Mouse (Mus musculus): ENCODE data around the gene Il17rc. TPM values are rescaled to one million over a fixed set of nuclear protein-coding genes. Genes with fewer than 3 reads are reported as not detected.

Gene Il17rc
- polyA plus RNA-seq, 1 experiment from 2014 or later: 11.5 TPM

DNA sequence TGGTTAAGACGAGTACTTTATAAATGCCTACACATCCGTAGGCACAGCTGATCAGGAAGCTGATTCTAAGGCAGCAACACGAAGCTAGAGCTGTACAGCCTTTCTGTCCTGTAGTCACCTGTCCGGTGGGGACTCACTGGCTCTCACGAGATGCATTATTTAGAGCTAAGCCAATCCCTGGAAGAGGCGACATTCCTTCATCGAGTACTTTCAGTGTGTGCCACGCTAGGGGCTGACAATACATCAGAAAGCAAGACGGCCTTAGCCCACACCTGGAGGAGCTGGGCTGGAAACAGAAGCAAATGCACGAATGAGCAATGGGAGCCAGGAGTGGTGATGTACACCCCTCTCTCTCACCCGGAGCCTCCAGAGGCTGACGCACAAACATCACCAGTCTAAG is 34.1 kb upstream of the Il17rc start:
- Histone ChIP-seq H3K4me2 (no peak overlapping the region), H3K9ac (no peak overlapping the region), H3K36me3 (no peaks in the 10 kb centered on the region), H3K27me3 (no peaks in the 10 kb centered on the region), H3K27ac (no peak overlapping the region), H3K4me1 (replicated peaks) (0 out of 2 replicates have a peak, but pooled peaks cover under 1% of the 10 kb centered on the region), H3K9me3 (replicated peaks) (no peaks in the 10 kb centered on the region), H3K4me3 (no peak overlapping the region)
- ATAC-seq (replicated peaks; ENCODE audit: insufficient number of reproducible peaks, insufficient read depth, low FRiP score, low read depth): no peak
- 66% methylated on average over 12 of the region's 12 CpGs for WGBS

DNA sequence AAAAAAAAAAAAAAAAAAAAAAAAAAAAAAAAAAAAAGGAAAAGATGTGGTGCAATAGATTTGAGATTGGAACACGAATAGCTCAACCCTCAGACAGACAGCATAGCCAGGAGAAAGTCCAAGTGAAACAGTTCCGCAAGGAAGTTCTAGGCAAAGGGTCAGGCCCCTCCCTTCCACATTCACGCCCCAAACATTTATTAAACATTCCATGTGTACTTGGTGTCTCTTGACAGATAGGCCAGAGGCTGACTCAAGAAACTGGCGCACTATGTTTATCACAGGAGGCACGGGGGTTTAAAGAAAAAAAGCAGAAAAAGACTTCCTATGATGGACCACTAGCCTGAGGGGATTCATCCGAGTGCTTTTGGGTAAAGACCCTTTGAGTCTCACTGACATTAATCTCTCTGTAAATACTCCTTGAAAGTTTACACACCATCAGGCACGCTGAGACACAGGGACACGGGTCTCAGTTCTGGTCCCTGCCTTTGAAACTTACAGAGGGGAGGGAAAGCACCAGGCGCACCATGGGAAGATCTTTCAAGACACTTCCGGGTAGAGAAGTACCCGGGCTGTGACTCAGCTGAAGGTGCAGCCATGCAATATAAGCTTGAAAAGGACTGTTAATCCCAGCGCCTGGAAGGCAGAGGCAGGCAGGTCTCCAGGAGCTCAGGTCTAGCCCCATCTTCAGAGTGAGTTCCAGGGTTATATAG is 32.4 kb upstream of the Il17rc start:
- peaks cover 6% of the 10 kb centered on the region for H3K4me1 ChIP-seq (replicated peaks)
- H3K9me3 ChIP-seq (replicated peaks): no peaks in the 10 kb centered on the region
- no peak overlapping the region for H3K27ac ChIP-seq
- no peaks in the 10 kb centered on the region for H3K36me3 ChIP-seq
- H3K4me2 ChIP-seq: no peak overlapping the region
- 51% methylated on average over 12 of the region's 12 CpGs for WGBS
- H3K27me3 ChIP-seq: no peaks in the 10 kb centered on the region
- ATAC-seq (replicated peaks; ENCODE audit: insufficient number of reproducible peaks, insufficient read depth, low FRiP score, low read depth): no peak
- no peak overlapping the region for H3K4me3 ChIP-seq
- H3K9ac ChIP-seq: no peak overlapping the region

DNA sequence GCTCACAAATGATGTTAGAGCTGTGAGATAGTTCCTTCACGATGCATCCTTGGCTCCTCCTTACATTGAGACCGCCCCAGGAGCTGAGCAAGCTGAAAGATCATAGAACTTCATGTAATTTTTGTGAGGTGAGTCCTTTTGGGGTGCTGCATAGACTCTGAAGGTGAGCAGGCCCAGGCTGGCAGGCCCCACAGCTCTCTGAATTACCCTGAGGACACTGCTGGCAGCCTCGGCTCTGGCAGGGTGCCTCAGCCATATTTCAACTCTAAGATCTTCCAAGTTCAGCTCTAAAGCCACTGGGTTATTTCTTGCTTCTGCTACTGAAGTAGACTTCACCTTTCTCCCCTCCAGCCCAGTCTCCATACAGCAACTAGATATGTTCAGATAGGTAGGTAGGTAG is 30.5 kb upstream of the Il17rc start:
- no peak overlapping the region for H3K27ac ChIP-seq
- H3K36me3 ChIP-seq: 0 out of 2 replicates have a peak, but pooled peaks cover 3% of the 10 kb centered on the region
- no peak for ATAC-seq (replicated peaks; ENCODE audit: insufficient number of reproducible peaks, insufficient read depth, low FRiP score, low read depth)
- H3K4me3 ChIP-seq: no peak overlapping the region
- no peaks in the 10 kb centered on the region for H3K27me3 ChIP-seq
- H3K9ac ChIP-seq: no peak overlapping the region
- H3K9me3 ChIP-seq (replicated peaks): no peaks in the 10 kb centered on the region
- H3K4me1 ChIP-seq (replicated peaks): peaks cover 6% of the 10 kb centered on the region
- no peak overlapping the region for H3K4me2 ChIP-seq
- WGBS: 79% methylated on average over 3 of the region's 3 CpGs

DNA sequence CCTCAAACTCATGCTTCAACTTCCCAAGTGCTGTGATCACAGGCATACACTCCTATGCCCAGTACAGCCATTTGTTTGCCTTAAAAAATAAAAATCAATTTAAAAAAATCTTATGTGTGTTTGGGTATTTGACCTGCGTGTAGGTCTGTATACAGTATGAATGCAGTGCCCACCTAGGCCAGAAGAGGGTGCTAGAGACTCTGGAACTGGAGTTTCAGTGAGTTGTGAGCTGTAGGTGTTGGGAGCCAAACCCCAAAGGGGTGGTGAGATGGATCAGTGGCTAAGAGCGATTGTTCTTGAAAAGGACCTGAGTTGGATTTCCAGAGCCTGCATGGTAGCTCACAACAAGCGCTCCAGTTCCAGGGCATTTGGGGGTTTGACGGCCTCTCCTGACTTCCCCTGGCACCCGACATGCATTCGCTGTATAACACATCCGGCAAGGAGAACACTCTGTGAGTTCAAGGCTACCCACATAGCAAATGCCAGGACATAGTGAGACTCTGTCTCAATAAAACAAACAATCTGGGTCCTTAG is 30.0 kb upstream of the Il17rc start:
- H3K4me1 ChIP-seq (replicated peaks): peaks cover 6% of the 10 kb centered on the region
- H3K36me3 ChIP-seq: 0 out of 2 replicates have a peak, but pooled peaks cover 3% of the 10 kb centered on the region
- ATAC-seq (replicated peaks; ENCODE audit: insufficient number of reproducible peaks, insufficient read depth, low FRiP score, low read depth): no peak

DNA sequence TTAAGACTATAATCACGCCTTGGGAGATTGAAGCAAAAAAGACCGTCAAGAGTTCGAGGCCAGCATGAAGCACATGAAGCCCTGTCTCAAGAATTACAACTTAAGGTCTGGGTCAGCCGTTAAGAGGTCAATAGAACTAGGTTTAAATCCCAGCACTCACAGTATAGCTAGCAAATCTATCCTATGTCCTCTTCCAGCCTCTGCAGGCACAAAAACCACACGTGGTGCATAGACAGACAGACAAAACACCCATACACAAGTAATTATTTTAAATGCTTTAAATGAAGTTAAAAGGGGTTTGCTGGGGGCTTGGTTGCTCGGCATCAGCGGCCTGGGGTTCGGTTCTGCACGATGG is 29.2 kb upstream of the Il17rc start:
- Histone ChIP-seq H3K36me3 (peaks cover 5% of the 10 kb centered on the region; the same call in 1 of the 2 replicates), H3K27me3 (no peaks in the 10 kb centered on the region), H3K4me1 (replicated peaks) (peaks cover 6% of the 10 kb centered on the region), H3K27ac (peak overlapping the region; percentile 61), H3K9me3 (replicated peaks) (no peaks in the 10 kb centered on the region), H3K9ac (peak overlapping the region; percentile 95), H3K4me2 (peak overlapping the region; percentile 80), H3K4me3 (peak overlapping the region; percentile 96)
- 39% methylated on average over 9 of the region's 9 CpGs for WGBS
- no peak for ATAC-seq (replicated peaks; ENCODE audit: insufficient number of reproducible peaks, insufficient read depth, low FRiP score, low read depth)

More for the DNA sequence above, 30.0 kb upstream of the Il17rc start:
- no peak overlapping the region for H3K4me3 ChIP-seq
- no peak overlapping the region for H3K9ac ChIP-seq
- H3K4me2 ChIP-seq: no peak overlapping the region
- WGBS: 55% methylated on average over 7 of the region's 7 CpGs
- H3K9me3 ChIP-seq (replicated peaks): no peaks in the 10 kb centered on the region
- no peak overlapping the region for H3K27ac ChIP-seq
- no peaks in the 10 kb centered on the region for H3K27me3 ChIP-seq

DNA sequence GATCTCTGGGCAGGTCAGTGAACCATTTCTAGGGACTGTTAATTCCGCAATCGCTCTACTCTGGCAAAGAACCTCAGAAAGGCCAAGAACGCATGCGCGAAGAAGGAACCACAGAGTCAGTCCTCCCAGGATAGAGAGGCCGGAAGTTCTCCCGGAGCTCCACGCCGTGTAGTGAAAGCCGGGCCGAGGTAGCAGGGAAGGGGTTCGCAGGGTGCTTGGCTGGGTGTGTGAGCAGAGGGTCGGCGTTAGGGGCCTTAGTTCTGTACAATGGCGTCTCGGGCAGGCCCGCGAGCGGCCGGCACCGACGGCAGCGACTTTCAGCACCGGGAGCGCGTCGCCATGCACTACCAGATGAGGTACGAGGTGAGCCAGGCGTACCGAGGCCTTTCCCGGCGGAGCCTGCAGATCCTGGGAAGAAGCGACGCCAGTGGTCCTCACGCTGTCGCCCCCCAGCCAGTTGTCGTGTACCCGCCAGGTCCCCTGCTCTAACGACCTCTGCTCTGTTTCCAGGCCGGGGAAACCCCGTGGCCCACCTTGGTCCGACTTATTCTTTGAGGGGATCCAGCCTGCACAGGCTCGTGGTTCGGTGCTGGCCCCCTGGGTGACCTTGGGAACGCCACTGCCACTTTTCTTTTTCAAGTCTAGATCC is 28.7 kb upstream of the Il17rc start, which contains the start of gene Jagn1:
TSS of gene Jagn1 (plus strand) at position 128 of the 649 bp plus-strand sequence.
- Histone ChIP-seq H3K4me1 (replicated peaks) (peaks cover 6% of the 10 kb centered on the region), H3K9ac (peak within 1 kb of the TSS; percentile 95), H3K36me3 (peaks cover 10% of the 10 kb centered on the region; the same call in 1 of the 2 replicates), H3K4me3 (peak within 1 kb of the TSS; percentile 96), H3K9me3 (replicated peaks) (no peaks in the 10 kb centered on the region), H3K27ac (peak within 1 kb of the TSS; percentile 61), H3K27me3 (no peaks in the 10 kb centered on the region), H3K4me2 (peak within 1 kb of the TSS; percentile 80)
- under 1% methylated on average over 45 of the region's 45 CpGs for WGBS
- peak; percentile 88 for ATAC-seq (replicated peaks; ENCODE audit: insufficient number of reproducible peaks, insufficient read depth, low FRiP score, low read depth)

DNA sequence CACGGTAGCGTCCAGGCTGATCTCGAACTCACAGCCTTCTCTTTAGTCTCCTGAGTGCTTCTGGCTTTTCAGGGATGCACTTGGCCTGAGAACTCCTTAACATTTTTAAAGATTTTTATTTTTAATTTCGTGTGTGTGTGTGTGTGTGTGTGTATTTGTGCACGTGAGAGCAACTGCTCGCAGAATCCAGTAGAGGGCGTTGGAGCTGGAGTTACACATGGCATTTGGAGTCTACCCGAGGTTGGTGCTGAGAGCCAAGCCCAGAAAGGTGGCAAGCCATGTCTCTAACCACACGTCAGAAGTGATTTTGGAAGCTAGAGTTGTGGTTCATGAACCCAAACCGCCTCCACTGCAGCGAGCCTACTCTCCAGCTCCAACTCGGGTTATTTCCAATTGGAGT is 28.1 kb upstream of the Il17rc start:
- Histone ChIP-seq H3K4me2 (peak overlapping the region; percentile 80), H3K27me3 (no peaks in the 10 kb centered on the region), H3K36me3 (peaks cover 15% of the 10 kb centered on the region), H3K9me3 (replicated peaks) (no peaks in the 10 kb centered on the region), H3K4me3 (peak overlapping the region; percentile 96), H3K9ac (peak overlapping the region; percentile 95), H3K27ac (peak overlapping the region; percentile 61; the same call in 1 of the 2 replicates), H3K4me1 (replicated peaks) (peaks cover 6% of the 10 kb centered on the region)
- 44% methylated on average over 12 of the region's 12 CpGs for WGBS
- no peak for ATAC-seq (replicated peaks; ENCODE audit: insufficient number of reproducible peaks, insufficient read depth, low FRiP score, low read depth)

DNA sequence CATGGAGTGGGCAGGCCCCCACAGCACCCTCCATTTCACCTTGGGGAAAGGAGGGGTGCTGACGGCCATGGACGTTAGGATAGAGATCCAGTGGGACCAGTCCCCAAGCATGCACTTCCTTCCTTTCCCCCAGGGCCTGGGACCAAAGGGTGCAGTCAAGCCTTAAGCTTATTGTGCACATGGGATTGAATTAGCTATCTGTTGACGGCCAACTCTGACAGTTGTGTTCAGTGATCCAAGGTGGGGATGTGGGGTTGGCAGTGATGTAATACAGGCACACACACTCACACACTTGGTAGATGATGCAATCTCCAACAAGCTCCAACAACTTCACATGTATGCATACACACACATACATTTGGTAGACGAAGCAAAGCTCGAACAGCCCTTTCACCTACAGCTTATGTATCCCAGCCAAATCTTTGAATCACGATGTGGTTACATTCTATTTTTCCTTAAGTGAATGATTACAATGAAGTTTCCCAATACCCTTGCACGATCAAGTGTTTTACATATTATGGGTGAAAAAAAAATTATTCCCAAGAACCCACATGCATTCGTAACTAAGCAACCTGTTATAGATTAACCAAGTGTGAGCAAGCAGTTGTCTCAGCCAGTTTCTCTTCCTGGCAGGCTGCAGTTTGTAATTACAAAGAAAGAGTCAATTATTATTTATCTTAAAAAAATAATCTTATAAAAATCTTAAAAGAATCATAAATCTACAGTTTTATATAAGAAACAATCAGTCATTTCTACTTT is 26.8 kb upstream of the Il17rc start:
- no peaks in the 10 kb centered on the region for H3K27me3 ChIP-seq
- H3K4me1 ChIP-seq (replicated peaks): peaks cover 6% of the 10 kb centered on the region
- 85% methylated on average over 8 of the region's 8 CpGs for WGBS
- H3K4me3 ChIP-seq: no peak overlapping the region
- H3K27ac ChIP-seq: no peak overlapping the region
- H3K9ac ChIP-seq: no peak overlapping the region
- ATAC-seq (replicated peaks; ENCODE audit: insufficient number of reproducible peaks, insufficient read depth, low FRiP score, low read depth): no peak
- peaks cover 21% of the 10 kb centered on the region for H3K36me3 ChIP-seq
- H3K4me2 ChIP-seq: no peak overlapping the region
- no peaks in the 10 kb centered on the region for H3K9me3 ChIP-seq (replicated peaks)

DNA sequence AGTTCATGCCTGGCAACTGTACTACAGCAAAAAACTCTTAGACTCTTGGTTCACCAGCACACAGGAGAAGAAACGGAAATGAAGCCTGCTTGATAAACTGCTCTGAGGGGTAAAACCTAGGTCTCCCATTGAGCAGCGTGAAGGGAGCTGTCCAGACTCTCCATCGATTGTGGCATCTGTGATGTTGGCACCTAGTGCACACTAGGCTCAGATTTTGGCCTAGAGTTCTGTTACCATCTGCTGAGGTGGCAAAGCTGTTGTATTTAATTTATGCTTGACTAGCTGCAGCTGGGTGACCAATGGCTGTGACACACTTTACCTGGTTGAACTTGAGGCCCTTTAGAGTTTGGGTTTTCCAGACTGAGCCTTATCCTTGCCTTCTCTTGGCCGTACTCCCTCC is 23.6 kb upstream of the Il17rc start:
- no peak overlapping the region for H3K4me3 ChIP-seq
- H3K4me2 ChIP-seq: no peak overlapping the region
- no peak for ATAC-seq (replicated peaks; ENCODE audit: insufficient number of reproducible peaks, insufficient read depth, low FRiP score, low read depth)
- H3K9me3 ChIP-seq (replicated peaks): no peaks in the 10 kb centered on the region
- no peaks in the 10 kb centered on the region for H3K27me3 ChIP-seq
- peaks cover 21% of the 10 kb centered on the region for H3K36me3 ChIP-seq
- WGBS: 91% methylated on average over 4 of the region's 4 CpGs
- no peak overlapping the region for H3K9ac ChIP-seq
- no peak overlapping the region for H3K27ac ChIP-seq
- peaks cover 16% of the 10 kb centered on the region for H3K4me1 ChIP-seq (replicated peaks)

DNA sequence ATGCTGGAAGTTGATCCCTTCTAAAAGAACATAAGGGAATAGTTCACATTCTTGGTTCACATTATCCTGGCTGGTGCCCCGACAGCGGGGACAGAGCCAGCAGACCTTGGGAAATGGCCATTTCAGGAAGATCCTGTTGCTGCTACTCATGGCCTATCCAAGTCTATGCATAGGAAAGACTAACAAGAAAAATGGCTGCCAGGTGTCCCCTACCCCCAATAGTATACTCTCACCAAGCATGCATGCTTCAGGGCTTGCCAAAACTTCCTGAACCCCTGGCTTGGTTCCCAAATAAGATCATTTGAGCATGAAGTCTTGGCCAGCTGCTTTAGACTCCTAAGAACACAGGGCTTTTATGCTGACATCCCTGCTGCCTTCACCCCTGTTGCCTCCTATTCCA is 19.4 kb upstream of the Il17rc start:
- H3K9me3 ChIP-seq (replicated peaks): no peaks in the 10 kb centered on the region
- ATAC-seq (replicated peaks; ENCODE audit: insufficient number of reproducible peaks, insufficient read depth, low FRiP score, low read depth): no peak
- H3K9ac ChIP-seq: no peak overlapping the region
- no peaks in the 10 kb centered on the region for H3K27me3 ChIP-seq
- H3K4me1 ChIP-seq (replicated peaks): peaks cover 9% of the 10 kb centered on the region; the same call in 1 of the 2 replicates
- H3K4me2 ChIP-seq: no peak overlapping the region
- no peak overlapping the region for H3K27ac ChIP-seq
- WGBS: 53% methylated on average over 2 of the region's 2 CpGs
- peaks cover 19% of the 10 kb centered on the region for H3K36me3 ChIP-seq
- H3K4me3 ChIP-seq: no peak overlapping the region

DNA sequence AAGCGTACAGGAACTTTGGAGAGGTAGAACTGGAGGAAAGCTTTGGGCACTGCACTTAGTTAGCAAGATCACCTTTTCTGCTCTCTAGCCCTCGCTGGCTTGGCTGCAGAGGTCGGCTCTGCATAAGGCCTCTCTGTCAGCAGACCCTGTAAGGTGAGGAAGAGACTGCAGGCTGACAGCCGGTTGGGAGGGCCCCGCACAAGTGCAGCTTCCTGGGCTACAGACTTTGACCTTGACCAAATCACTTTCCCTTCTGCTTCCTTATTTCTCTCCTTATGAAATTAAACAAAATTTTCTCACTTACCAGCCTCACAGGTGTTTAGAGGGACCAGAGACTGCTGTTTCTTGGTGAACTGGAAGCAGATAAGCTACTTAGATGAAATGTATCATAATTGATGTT is 16.2 kb upstream of the Il17rc start:
- H3K4me1 ChIP-seq (replicated peaks): peaks cover 9% of the 10 kb centered on the region; the same call in 1 of the 2 replicates
- ATAC-seq (replicated peaks; ENCODE audit: insufficient number of reproducible peaks, insufficient read depth, low FRiP score, low read depth): no peak
- no peak overlapping the region for H3K27ac ChIP-seq
- no peaks in the 10 kb centered on the region for H3K9me3 ChIP-seq (replicated peaks)
- WGBS: 44% methylated on average over 5 of the region's 5 CpGs
- no peaks in the 10 kb centered on the region for H3K36me3 ChIP-seq
- H3K4me3 ChIP-seq: no peak overlapping the region
- no peaks in the 10 kb centered on the region; the same call in 1 of the 2 replicates for H3K27me3 ChIP-seq
- H3K9ac ChIP-seq: no peak overlapping the region
- no peak overlapping the region for H3K4me2 ChIP-seq
